Mouse (Mus musculus) splenic B cell, adult 2 months (primary cell): ENCODE measurements around the gene Phactr1.

Source experiments
- DNase-seq: peaks from one replicate; pipeline ENCODE4 v3.0.0-alpha.2; 2011; ENCODE audit warnings: low read depth, low spot score
- H3K27me3 ChIP-seq: 2 replicates; pipeline ENCODE4 v1.6.1; 2012; ENCODE audit warnings: mild to moderate bottlenecking, low read length, moderate library complexity, mixed read lengths; ENCODE audit not compliant: control insufficient read depth, poor library complexity, insufficient read depth, severe bottlenecking
- H3K36me3 ChIP-seq: 2 replicates; pipeline ENCODE4 v1.6.1; 2012; ENCODE audit warnings: mild to moderate bottlenecking, low read length, moderate library complexity, mixed read lengths; ENCODE audit not compliant: control insufficient read depth, poor library complexity, insufficient read depth, severe bottlenecking

Phactr1 gene

GRCm38 (mm10) chr13:42976967-42977366, 296.5 kb downstream of the Phactr1 start:
- DNase-seq: no peak
- H3K36me3 ChIP-seq: no peaks in the 10 kb centered on the region
- H3K27me3 ChIP-seq: no peaks in the 10 kb centered on the region

GRCm38 (mm10) chr13:42980581-42980980, 300.2 kb downstream of the Phactr1 start:
- Histone ChIP-seq H3K27me3 (no peaks in the 10 kb centered on the region), H3K36me3 (no peaks in the 10 kb centered on the region)
- DNase-seq: no peak

GRCm38 (mm10) chr13:42982646-42983045, 302.2 kb downstream of the Phactr1 start:
- H3K36me3 ChIP-seq: no peaks in the 10 kb centered on the region
- H3K27me3 ChIP-seq: no peaks in the 10 kb centered on the region
- DNase-seq: no peak

- H3K36me3 ChIP-seq: no peaks in the 10 kb centered on the region
- DNase-seq: no peak
- H3K27me3 ChIP-seq: no peaks in the 10 kb centered on the region
Observed at GRCm38 (mm10) chr13:42985806-42986205, 305.4 kb downstream of the Phactr1 start.

- Histone ChIP-seq H3K27me3 (no peaks in the 10 kb centered on the region), H3K36me3 (no peaks in the 10 kb centered on the region)
- DNase-seq: no peak
Observed at GRCm38 (mm10) chr13:42987931-42988579, 307.6 kb downstream of the Phactr1 start.

- Histone ChIP-seq H3K36me3 (no peaks in the 10 kb centered on the region), H3K27me3 (no peaks in the 10 kb centered on the region)
- DNase-seq: no peak
Observed at GRCm38 (mm10) chr13:42989481-42989880, 309.1 kb downstream of the Phactr1 start.

GRCm38 (mm10) chr13:42990051-42990450, 309.6 kb downstream of the Phactr1 start:
- H3K36me3 ChIP-seq: no peaks in the 10 kb centered on the region

GRCm38 (mm10) chr13:42990493-42991111, 310.2 kb downstream of the Phactr1 start:
- no peak for DNase-seq
- no peaks in the 10 kb centered on the region for H3K36me3 ChIP-seq

More at GRCm38 (mm10) chr13:42990051-42990450, 309.6 kb downstream of the Phactr1 start:
- DNase-seq: no peak
- H3K27me3 ChIP-seq: no peaks in the 10 kb centered on the region

GRCm38 (mm10) chr13:42991164-42991563, 310.7 kb downstream of the Phactr1 start:
- no peak for DNase-seq
- Histone ChIP-seq H3K27me3 (no peaks in the 10 kb centered on the region), H3K36me3 (no peaks in the 10 kb centered on the region)

More at GRCm38 (mm10) chr13:42990493-42991111, 310.2 kb downstream of the Phactr1 start:
- no peaks in the 10 kb centered on the region for H3K27me3 ChIP-seq

GRCm38 (mm10) chr13:42992306-42992705, 311.9 kb downstream of the Phactr1 start:
- no peaks in the 10 kb centered on the region for H3K27me3 ChIP-seq
- no peak for DNase-seq
- no peaks in the 10 kb centered on the region for H3K36me3 ChIP-seq

- no peak for DNase-seq
- Histone ChIP-seq H3K27me3 (no peaks in the 10 kb centered on the region), H3K36me3 (no peaks in the 10 kb centered on the region)
Observed at GRCm38 (mm10) chr13:42994276-42994675, 313.9 kb downstream of the Phactr1 start.

GRCm38 (mm10) chr13:42996188-42996587, 315.8 kb downstream of the Phactr1 start:
- no peak for DNase-seq
- H3K36me3 ChIP-seq: no peaks in the 10 kb centered on the region
- no peaks in the 10 kb centered on the region for H3K27me3 ChIP-seq

- no peak for DNase-seq
- no peaks in the 10 kb centered on the region for H3K36me3 ChIP-seq
- H3K27me3 ChIP-seq: no peaks in the 10 kb centered on the region
Observed at GRCm38 (mm10) chr13:42999287-42999686, 318.9 kb downstream of the Phactr1 start.

GRCm38 (mm10) chr13:43005131-43005579, 324.7 kb downstream of the Phactr1 start:
- H3K36me3 ChIP-seq: no peaks in the 10 kb centered on the region
- H3K27me3 ChIP-seq: no peaks in the 10 kb centered on the region
- DNase-seq: no peak

- Histone ChIP-seq H3K27me3 (no peaks in the 10 kb centered on the region), H3K36me3 (no peaks in the 10 kb centered on the region)
- no peak for DNase-seq
Observed at GRCm38 (mm10) chr13:43008466-43008865, 328.0 kb downstream of the Phactr1 start.
